ENCODE assay signal across 25 mouse cellular contexts in the genomic region with DNA sequence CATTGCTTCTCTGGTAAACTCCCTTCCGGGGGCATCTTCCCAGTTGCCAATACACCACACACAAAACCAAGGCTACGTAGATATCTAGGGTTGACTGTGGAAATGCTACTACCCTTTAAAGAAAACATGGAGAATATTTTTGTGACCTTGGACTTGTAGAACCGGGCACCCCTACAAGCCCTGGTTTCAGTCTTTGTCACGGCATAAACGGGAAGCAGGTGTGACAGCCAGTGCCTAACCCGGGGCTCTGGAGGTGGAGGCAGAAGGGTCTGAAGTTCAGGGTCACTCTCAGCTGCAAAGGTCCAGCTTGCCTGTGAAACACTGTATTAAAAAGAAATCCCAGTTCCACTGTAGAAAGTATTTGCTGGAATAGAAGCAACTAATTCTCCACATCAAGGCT.
A peak's percentile ranks its signal among the peaks of the same experiment; 100 is the strongest.
DNase-seq lines count a peak whose midpoint lies in the region; ATAC-seq and TF ChIP-seq lines count a peak whose summit lies in the region.
"Had no signal": no experiment of that assay in that cellular context is flagged by ENCODE, and none has a peak within 500 bp of the region (broad histone marks: within the 10 kb centered on the region; RNA-seq: fewer than 3 reads in every experiment).

No protein-coding gene starts in this region.

- no peak for TF ChIP-seq CTCF in gastrocnemius, adult 2 months (IDR thresholded peaks at IDR 0.05)
- no peak for TF ChIP-seq CTCF in layer of hippocampus, adult 2 months (conservative IDR thresholded peaks at IDR 0.05)
- no peak for TF ChIP-seq CTCF in CH12.LX (conservative IDR thresholded peaks at IDR 0.05 in 1 of 2, IDR thresholded peaks at IDR 0.05 in 1 of 2; ENCODE audit: low read depth in 2 of 2, low read length in 2 of 2)

- H3K36me3 ChIP-seq in liver, embryonic 16.5 days (ENCODE audit: control insufficient read depth, insufficient read depth), result no peaks in the 10 kb centered on the region
- no peaks in the 10 kb centered on the region for H3K36me3 ChIP-seq in liver, embryonic 11.5 days (ENCODE audit: control insufficient read depth, insufficient read depth, low read length)
- peaks cover 5 to 19% of the 10 kb centered on the region in 2 experiments for H3K36me3 ChIP-seq in CH12.LX (replicated peaks in 1 of 2; ENCODE audit: control insufficient read depth in 1 of 2, insufficient read depth in 1 of 2, low read length in 1 of 2)
- H3K36me3 ChIP-seq: embryonic facial prominence, embryonic 13.5 days; embryonic facial prominence, embryonic 15.5 days; forebrain, embryonic 10.5 days; forebrain, embryonic 12.5 days had no signal

- H3K4me1 ChIP-seq in liver, embryonic 16.5 days (ENCODE audit: control insufficient read depth, low read depth, low read length), result no peaks in the 10 kb centered on the region
- H3K4me1 ChIP-seq in liver, embryonic 11.5 days (replicated peaks; ENCODE audit: control insufficient read depth, insufficient read depth, low read length), result peaks cover 4% of the 10 kb centered on the region; the same call in 1 of the 2 replicates
- H3K4me1 ChIP-seq in CH12.LX (ENCODE audit: control insufficient read depth in 1 of 2, insufficient read depth in 2 of 2), result peaks cover 5 to 75% of the 10 kb centered on the region in 2 experiments

- no peaks in the 10 kb centered on the region for H3K79me2 ChIP-seq in CH12.LX (replicated peaks; ENCODE audit: control insufficient read depth, extremely low read depth, insufficient read depth, poor library complexity, severe bottlenecking)

- in situ Hi-C loops in CH12.LX (cut with MboI; ENCODE audit: low pct_ligation_motif_present, low pct_unique_long_range_greater_than_20kb, low sequenced_read_pairs), result no loop called here

- peak; percentile 28; the same call in 1 of the 2 replicates for TF ChIP-seq EP300 in CH12.LX (IDR thresholded peaks at IDR 0.05; ENCODE audit: low read length)

- TF ChIP-seq RAD21 in CH12.LX (IDR thresholded peaks at IDR 0.05; ENCODE audit: low read depth, low read length), result no peak

- H3K4me3 ChIP-seq in gastrocnemius, adult 2 months, result no peak overlapping the region
- no peak overlapping the region for H3K4me3 ChIP-seq in layer of hippocampus, adult 2 months
- H3K4me3 ChIP-seq in liver, embryonic 16.5 days (ENCODE audit: low read depth, low read length), result no peak overlapping the region
- H3K4me3 ChIP-seq in liver, embryonic 11.5 days (ENCODE audit: low read depth, low read length), result no peak overlapping the region
- no peak overlapping the region for H3K4me3 ChIP-seq in CH12.LX (replicated peaks in 1 of 3; ENCODE audit: low read depth in 2 of 3, low read length in 2 of 3, poor library complexity in 1 of 3)
- H3K4me3 ChIP-seq: embryonic facial prominence, embryonic 13.5 days; embryonic facial prominence, embryonic 15.5 days; erythroblast, embryonic 14.5 days; forebrain, embryonic 10.5 days; forebrain, embryonic 12.5 days had no signal

- H3K9me3 ChIP-seq in liver, embryonic 16.5 days (replicated peaks; ENCODE audit: control insufficient read depth, low read length), result no peaks in the 10 kb centered on the region
- no peaks in the 10 kb centered on the region for H3K9me3 ChIP-seq in liver, embryonic 11.5 days (ENCODE audit: control insufficient read depth, low read length)
- peaks cover 2% of the 10 kb centered on the region for H3K9me3 ChIP-seq in CH12.LX (replicated peaks; ENCODE audit: low read length)
- H3K9me3 ChIP-seq: embryonic facial prominence, embryonic 13.5 days; embryonic facial prominence, embryonic 15.5 days; forebrain, embryonic 10.5 days; forebrain, embryonic 12.5 days had no signal

- H3K4me2 ChIP-seq in liver, embryonic 16.5 days (ENCODE audit: low read depth, low read length), result no peak overlapping the region
- H3K4me2 ChIP-seq in liver, embryonic 11.5 days, result no peak overlapping the region
- H3K4me2 ChIP-seq in CH12.LX (ENCODE audit: insufficient read depth, low read depth, poor library complexity, severe bottlenecking), result no peak overlapping the region
- H3K4me2 ChIP-seq: embryonic facial prominence, embryonic 13.5 days; embryonic facial prominence, embryonic 15.5 days; forebrain, embryonic 12.5 days had no signal

- 0 out of 2 replicates have a peak, but pooled peaks have one; percentile 47 for ATAC-seq in liver, embryonic 16.5 days (ENCODE audit: low read depth)
- no peak for ATAC-seq in liver, embryonic 11.5 days (replicated peaks; ENCODE audit: low FRiP score)
- ATAC-seq: CD4-positive, CD25-positive, alpha-beta regulatory T cell, adult 4 months; forebrain, embryonic 14.5 days; forebrain, embryonic 16.5 days had no signal

- no peak for DNase-seq in gastrocnemius, adult 2 months
- DNase-seq in gastrocnemius, postnatal 10 days, result no peak
- no peak for DNase-seq in layer of hippocampus, adult 2 months (ENCODE audit: low spot score in 2 of 2)
- no peak for DNase-seq in layer of hippocampus, adult 8-10 months (ENCODE audit: low spot score in 2 of 2)
- no peak for DNase-seq in liver, embryonic 11.5 days (ENCODE audit: low spot score)
- DNase-seq in CH12.LX (ENCODE audit: extremely low read depth), result peak; percentile 38
- DNase-seq in testis, postnatal 10 days (ENCODE audit: low spot score), result no peak
- DNase-seq: adrenal gland, adult 2 months; adrenal gland, postnatal 10 days; adrenal gland, postnatal 25 days; B cell, adult 2 months; cerebellum, adult 11 months; cerebellum, adult 8-10 months; cerebellum, postnatal 14 days; cerebellum, postnatal 36 days; embryo, embryonic 11 days had no signal

- 56% methylated on average over 6 of the region's 6 CpGs for WGBS in liver, embryonic 16.5 days (ENCODE audit: insufficient replicate concordance)
- 75% methylated on average over 6 of the region's 6 CpGs for WGBS in liver, embryonic 11.5 days

- H3K27ac ChIP-seq in gastrocnemius, adult 2 months, result peak overlapping the region; percentile 38; the same call in 1 of the 2 replicates
- peak overlapping the region; percentile 79 for H3K27ac ChIP-seq in layer of hippocampus, adult 2 months
- H3K27ac ChIP-seq in liver, embryonic 16.5 days (ENCODE audit: low read length), result no peak overlapping the region
- no peak overlapping the region for H3K27ac ChIP-seq in liver, embryonic 11.5 days (ENCODE audit: low read depth, low read length)
- H3K27ac ChIP-seq in CH12.LX (ENCODE audit: insufficient read depth, low read depth), result no peak overlapping the region
- H3K27ac ChIP-seq: embryonic facial prominence, embryonic 13.5 days; embryonic facial prominence, embryonic 15.5 days; forebrain, embryonic 10.5 days; forebrain, embryonic 12.5 days had no signal

- intact Hi-C loops in gastrocnemius, adult 2 months (cut with DNase I), result no loop called here

- no peak overlapping the region for H3K9ac ChIP-seq in liver, embryonic 16.5 days (ENCODE audit: low read depth, low read length)
- no peak overlapping the region for H3K9ac ChIP-seq in liver, embryonic 11.5 days (ENCODE audit: low read depth, low read length)
- H3K9ac ChIP-seq in CH12.LX (ENCODE audit: insufficient read depth, low read depth), result no peak overlapping the region
- H3K9ac ChIP-seq: embryonic facial prominence, embryonic 13.5 days; embryonic facial prominence, embryonic 15.5 days; forebrain, embryonic 12.5 days had no signal

- H3K27me3 ChIP-seq in liver, embryonic 16.5 days (ENCODE audit: control insufficient read depth, insufficient read depth, low read depth, low read length), result no peaks in the 10 kb centered on the region
- no peaks in the 10 kb centered on the region for H3K27me3 ChIP-seq in liver, embryonic 11.5 days (replicated peaks; ENCODE audit: control insufficient read depth, insufficient read depth, low read length)
- no peaks in the 10 kb centered on the region for H3K27me3 ChIP-seq in CH12.LX (replicated peaks)
- H3K27me3 ChIP-seq: embryonic facial prominence, embryonic 13.5 days; embryonic facial prominence, embryonic 15.5 days; forebrain, embryonic 12.5 days had no signal

- no peak for TF ChIP-seq POLR2A in CH12.LX (IDR thresholded peaks at IDR 0.05; ENCODE audit: low read depth, low read length)

- dilution Hi-C loops in CH12.LX (cut with MboI; ENCODE audit: extremely low pct_ligation_motif_present, extremely low pct_unique_long_range_greater_than_20kb, low sequenced_read_pairs), result no loop called here

TF ChIP-seq in CH12.LX, 34 proteins besides CTCF, POLR2A, EP300 and RAD21:
- 0 out of 2 replicates have a peak, but pooled peaks have one; percentile 49 for TF ChIP-seq TBP (conservative IDR thresholded peaks at IDR 0.05; ENCODE audit: low read depth, low read length)
- peak; percentile 68 for TF ChIP-seq ZNF384 (IDR thresholded peaks at IDR 0.05; ENCODE audit: low read depth, low read length)
- TF ChIP-seq USF2 (conservative IDR thresholded peaks at IDR 0.05; ENCODE audit: low read depth, low read length), result no peak
- peak; percentile 70; the same call in 1 of the 2 replicates for TF ChIP-seq IRF4 (IDR thresholded peaks at IDR 0.05; ENCODE audit: low read depth, low read length)
- TF ChIP-seq E2F4 (IDR thresholded peaks at IDR 0.05; ENCODE audit: insufficient replicate concordance, low read depth, low read length), result no peak

Comparison
In these comparisons a context has a peak if more than half of its experiments do, and no peak if none do; other contexts are left out.
1. H3K27ac ChIP-seq: peak in gastrocnemius, adult 2 months (single experiment) and layer of hippocampus, adult 2 months (single experiment); none in liver, embryonic 16.5 days (single experiment), liver, embryonic 11.5 days (single experiment) and CH12.LX (single experiment).